Mouse (Mus musculus) CH12.LX (cell line): ENCODE measurements at regions not wholly inside any gene's neighbourhood (a gene's known extent, or its start where the extent isn't known, plus 50 kb on each side); places are given as distances from the start of the nearest gene placed in this dataset.

Source experiments
- DNase-seq: peaks from one replicate; pipeline ENCODE4 v3.0.0-alpha.2; 2013; ENCODE audit errors: extremely low read depth
- H3K27ac ChIP-seq: 2 replicates; pipeline ENCODE4 v1.5.1; 2012; ENCODE audit warnings: low read depth, mild to moderate bottlenecking, control low read depth, moderate library complexity; ENCODE audit not compliant: insufficient read depth
- H3K27me3 ChIP-seq: replicated peaks from 2 replicates; pipeline ENCODE3; 2012; ENCODE audit warnings: inconsistent platforms
- H3K36me3 ChIP-seq, 2 experiments: replicated peaks in 1 of 2; 2 replicates each; pipeline versions ENCODE3 to v1.6.1; 2012; ENCODE audit warnings: inconsistent platforms in 1 of 2, low read length in 1 of 2, mild to moderate bottlenecking in 1 of 2, mixed read lengths in 1 of 2, moderate library complexity in 1 of 2; ENCODE audit not compliant: control insufficient read depth in 1 of 2, insufficient read depth in 1 of 2
- H3K4me1 ChIP-seq, 2 experiments: 2 replicates each; pipeline ENCODE4 v1.6.1; 2012; ENCODE audit warnings: inconsistent platforms in 1 of 2, moderate library complexity in 1 of 2; ENCODE audit not compliant: insufficient read depth in 2 of 2, control insufficient read depth in 1 of 2
- H3K4me2 ChIP-seq: 2 replicates; pipeline ENCODE4 v1.6.1; 2012; ENCODE audit warnings: low read depth, mild to moderate bottlenecking, control low read depth; ENCODE audit not compliant: poor library complexity, insufficient read depth, severe bottlenecking
- H3K4me3 ChIP-seq, 3 experiments: fragments of 150-350 bp in 1 of 3; sonication (generic) in 1 of 3; replicated peaks in 1 of 3; 2 replicates each; pipeline versions ENCODE3 to v1.5.1; 2011 to 2012; ENCODE audit warnings: low read depth in 2 of 3, low read length in 2 of 3, mild to moderate bottlenecking in 2 of 3, moderate library complexity in 2 of 3, control low read depth in 1 of 3, improper control_type of control experiment in 1 of 3, inconsistent platforms in 1 of 3, mixed read lengths in 1 of 3; ENCODE audit not compliant: poor library complexity in 1 of 3
- H3K79me2 ChIP-seq: replicated peaks from 2 replicates; pipeline ENCODE4 v1.6.1; 2012; ENCODE audit warnings: mild to moderate bottlenecking, moderate library complexity; ENCODE audit not compliant: control insufficient read depth, poor library complexity, insufficient read depth, severe bottlenecking; ENCODE audit errors: extremely low read depth
- H3K9ac ChIP-seq: 2 replicates; pipeline ENCODE4 v1.6.1; 2012; ENCODE audit warnings: low read depth, mild to moderate bottlenecking, control low read depth, moderate library complexity; ENCODE audit not compliant: insufficient read depth
- H3K9me3 ChIP-seq: replicated peaks from 2 replicates; pipeline ENCODE3; 2012; ENCODE audit warnings: low read length, inconsistent platforms, mixed read lengths
- BHLHE40 ChIP-seq: IDR thresholded peaks from 2 replicates; pipeline ENCODE4 v1.6.1; 2011; ENCODE audit warnings: mild to moderate bottlenecking, low read depth, low read length, improper control_type of control experiment
- CHD1 ChIP-seq: IDR thresholded peaks from 2 replicates; pipeline ENCODE4 v1.6.1; 2012; ENCODE audit warnings: low read depth, low read length, improper control_type of control experiment, inconsistent platforms
- CHD2 ChIP-seq: IDR thresholded peaks from 2 replicates; pipeline ENCODE4 v1.6.1; 2011; ENCODE audit warnings: low read length, improper control_type of control experiment
- CTCF ChIP-seq, 2 experiments: IDR thresholded peaks in 1 of 2; conservative IDR thresholded peaks in 1 of 2; 2 replicates each; pipeline ENCODE4 v1.5.1; 2011 to 2012; ENCODE audit warnings: low read depth in 2 of 2, low read length in 2 of 2, improper control_type of control experiment in 1 of 2, inconsistent platforms in 1 of 2, mild to moderate bottlenecking in 1 of 2, moderate library complexity in 1 of 2
- E2F4 ChIP-seq: IDR thresholded peaks from 2 replicates; pipeline ENCODE4 v1.6.1; 2011; ENCODE audit warnings: low read depth, low read length, improper control_type of control experiment; ENCODE audit not compliant: insufficient replicate concordance
- ELF1 ChIP-seq: IDR thresholded peaks from 2 replicates; pipeline ENCODE4 v1.6.1; 2014; ENCODE audit warnings: low read depth, mild to moderate bottlenecking, inconsistent platforms, low read length, improper control_type of control experiment
- EP300 ChIP-seq: IDR thresholded peaks from 2 replicates; pipeline ENCODE4 v1.6.1; 2011; ENCODE audit warnings: low read length, improper control_type of control experiment
- ETS1 ChIP-seq: conservative IDR thresholded peaks from 2 replicates; pipeline ENCODE4 v1.6.1; 2012; ENCODE audit warnings: low read depth, mild to moderate bottlenecking, inconsistent platforms, low read length, improper control_type of control experiment, moderate library complexity
- GABPA ChIP-seq: IDR thresholded peaks from 2 replicates; pipeline ENCODE4 v1.6.1; 2012; ENCODE audit warnings: low read depth, low read length, improper control_type of control experiment, inconsistent platforms; ENCODE audit not compliant: insufficient replicate concordance
- HCFC1 ChIP-seq: IDR thresholded peaks from 2 replicates; pipeline ENCODE4 v1.6.1; 2012; ENCODE audit warnings: low read depth, mild to moderate bottlenecking, inconsistent platforms, low read length, improper control_type of control experiment
- IRF4 ChIP-seq: IDR thresholded peaks from 2 replicates; pipeline ENCODE4 v1.6.1; 2014; ENCODE audit warnings: low read depth, mild to moderate bottlenecking, inconsistent platforms, low read length, improper control_type of control experiment
- JUN ChIP-seq: IDR thresholded peaks from 2 replicates; pipeline ENCODE4 v1.6.1; 2011; ENCODE audit warnings: low read depth, mild to moderate bottlenecking, low read length, improper control_type of control experiment, moderate library complexity; ENCODE audit not compliant: insufficient read depth
- JUND ChIP-seq: conservative IDR thresholded peaks from 2 replicates; pipeline ENCODE4 v1.6.1; 2011; ENCODE audit warnings: low read depth, low read length, improper control_type of control experiment
- KAT2A ChIP-seq: IDR thresholded peaks from 2 replicates; pipeline ENCODE4 v1.6.1; 2012; ENCODE audit warnings: low read length, improper control_type of control experiment, inconsistent platforms; ENCODE audit not compliant: insufficient replicate concordance
- MAFK ChIP-seq: IDR thresholded peaks from 2 replicates; pipeline ENCODE4 v1.6.1; 2011; ENCODE audit warnings: low read length, improper control_type of control experiment; ENCODE audit not compliant: insufficient replicate concordance
- MAX ChIP-seq: IDR thresholded peaks from 2 replicates; pipeline ENCODE4 v1.6.1; 2011; ENCODE audit warnings: low read length, improper control_type of control experiment
- MAZ ChIP-seq: IDR thresholded peaks from 2 replicates; pipeline ENCODE4 v1.6.1; 2012; ENCODE audit warnings: low read depth, mild to moderate bottlenecking, inconsistent platforms, low read length, improper control_type of control experiment, moderate library complexity
- MEF2A ChIP-seq: IDR thresholded peaks from 2 replicates; pipeline ENCODE4 v1.6.1; 2014; ENCODE audit warnings: low read depth, mild to moderate bottlenecking, inconsistent platforms, low read length, improper control_type of control experiment, borderline replicate concordance
- MXI1 ChIP-seq: IDR thresholded peaks from 2 replicates; pipeline ENCODE4 v1.6.1; 2011; ENCODE audit warnings: mild to moderate bottlenecking, low read depth, low read length, improper control_type of control experiment
- MYC ChIP-seq: IDR thresholded peaks from 2 replicates; pipeline ENCODE4 v1.6.1; 2011; ENCODE audit warnings: low read depth, mild to moderate bottlenecking, improper control_type of control experiment, low read length
- NELFE ChIP-seq: IDR thresholded peaks from 2 replicates; pipeline ENCODE4 v1.6.1; 2011; ENCODE audit warnings: low read depth, low read length, improper control_type of control experiment
- NRF1 ChIP-seq: IDR thresholded peaks from 2 replicates; pipeline ENCODE4 v1.6.1; 2014; ENCODE audit warnings: low read depth, mild to moderate bottlenecking, inconsistent platforms, low read length, improper control_type of control experiment, moderate library complexity
- PAX5 ChIP-seq: IDR thresholded peaks from 2 replicates; pipeline ENCODE4 v1.6.1; 2012; ENCODE audit warnings: low read length, inconsistent platforms, mixed read lengths
- POLR2A ChIP-seq: IDR thresholded peaks from 2 replicates; pipeline ENCODE4 v1.6.1; 2011; ENCODE audit warnings: low read depth, mild to moderate bottlenecking, improper control_type of control experiment, low read length
- POLR2AphosphoS2 ChIP-seq: IDR thresholded peaks from 2 replicates; pipeline ENCODE4 v1.6.1; 2011; ENCODE audit warnings: low read depth, low read length, improper control_type of control experiment
- RAD21 ChIP-seq: IDR thresholded peaks from 2 replicates; pipeline ENCODE4 v1.6.1; 2011; ENCODE audit warnings: low read depth, mild to moderate bottlenecking, low read length, improper control_type of control experiment, moderate library complexity
- RCOR1 ChIP-seq: conservative IDR thresholded peaks from 2 replicates; pipeline ENCODE4 v1.6.1; 2012; ENCODE audit warnings: low read depth, mild to moderate bottlenecking, inconsistent platforms, low read length, improper control_type of control experiment
- SIN3A ChIP-seq: IDR thresholded peaks from 2 replicates; pipeline ENCODE4 v1.6.1; 2012; ENCODE audit warnings: low read length, improper control_type of control experiment, inconsistent platforms
- SMC3 ChIP-seq: IDR thresholded peaks from 2 replicates; pipeline ENCODE4 v1.6.1; 2011; ENCODE audit warnings: low read depth, low read length, improper control_type of control experiment
- TBP ChIP-seq: conservative IDR thresholded peaks from 2 replicates; pipeline ENCODE4 v1.6.1; 2011; ENCODE audit warnings: low read depth, low read length, improper control_type of control experiment
- TCF12 ChIP-seq: IDR thresholded peaks from 2 replicates; pipeline ENCODE4 v1.6.1; 2014; ENCODE audit warnings: low read depth, mild to moderate bottlenecking, inconsistent platforms, low read length, improper control_type of control experiment
- UBTF ChIP-seq: IDR thresholded peaks from 2 replicates; pipeline ENCODE4 v1.6.1; 2012; ENCODE audit warnings: low read depth, mild to moderate bottlenecking, inconsistent platforms, low read length, improper control_type of control experiment, moderate library complexity
- USF1 ChIP-seq: IDR thresholded peaks from 2 replicates; pipeline ENCODE4 v1.6.1; 2014; ENCODE audit warnings: low read depth, mild to moderate bottlenecking, inconsistent platforms, low read length, improper control_type of control experiment
- USF2 ChIP-seq: conservative IDR thresholded peaks from 2 replicates; pipeline ENCODE4 v1.6.1; 2011; ENCODE audit warnings: low read depth, low read length, improper control_type of control experiment
- ZC3H11A ChIP-seq: IDR thresholded peaks from 2 replicates; pipeline ENCODE4 v1.6.1; 2012; ENCODE audit warnings: low read depth, mild to moderate bottlenecking, inconsistent platforms, low read length, improper control_type of control experiment
- ZKSCAN1 ChIP-seq: IDR thresholded peaks from 2 replicates; pipeline ENCODE4 v1.6.1; 2012; ENCODE audit warnings: low read depth, inconsistent platforms, low read length, improper control_type of control experiment, borderline replicate concordance
- ZMIZ1 ChIP-seq: IDR thresholded peaks from 2 replicates; pipeline ENCODE4 v1.6.1; 2012; ENCODE audit warnings: low read depth, mild to moderate bottlenecking, inconsistent platforms, low read length, improper control_type of control experiment
- ZNF384 ChIP-seq: IDR thresholded peaks from 2 replicates; pipeline ENCODE4 v1.6.1; 2012; ENCODE audit warnings: low read depth, low read length, improper control_type of control experiment, inconsistent platforms
- dilution Hi-C: fragments of 300-500 bp; cut with MboI; formaldehyde crosslinking; loops from 2 replicates; pipeline ENCODE4 v1.14.3; 2020; ENCODE audit warnings: low sequenced_read_pairs; ENCODE audit not compliant: extremely low pct_unique_long_range_greater_than_20kb, extremely low pct_ligation_motif_present
- in situ Hi-C: fragments of 300-500 bp; cut with MboI; formaldehyde crosslinking; loops from 3 replicates; pipeline ENCODE4 v1.14.3; 2019; ENCODE audit warnings: low sequenced_read_pairs, low pct_ligation_motif_present, low pct_unique_long_range_greater_than_20kb, mixed read lengths

GRCm38 (mm10) chr11:45752791-45753190 is 99.1 kb upstream of the Clint1 start:
- dilution Hi-C loops: no loop called here
- no peak for TF ChIP-seq KAT2A
- TF ChIP-seq ZMIZ1: no peak
- TF ChIP-seq HCFC1: no peak; the same call in 1 of the 2 replicates
- TF ChIP-seq RCOR1: no peak
- no peak for TF ChIP-seq USF1
- no peak for TF ChIP-seq USF2
- TF ChIP-seq CTCF (conservative IDR thresholded peaks at IDR 0.05 in 1 of 2, IDR thresholded peaks at IDR 0.05 in 1 of 2; ENCODE audit: low read depth in 2 of 2, low read length in 2 of 2): no peak
- peak; percentile 35; the same call in 1 of the 2 replicates for TF ChIP-seq POLR2A
- TF ChIP-seq ZNF384: no peak
- no peak for TF ChIP-seq ELF1
- no peak for TF ChIP-seq ZKSCAN1
- TF ChIP-seq PAX5: no peak
- TF ChIP-seq CHD1: no peak
- no peak for TF ChIP-seq UBTF
- TF ChIP-seq MAFK: no peak
- no peak for TF ChIP-seq NELFE
- no peak for TF ChIP-seq NRF1
- TF ChIP-seq TBP: peak; percentile 76; the same call in 1 of the 2 replicates
- TF ChIP-seq IRF4: 0 out of 2 replicates have a peak, but pooled peaks have one; percentile 43
- no peak for TF ChIP-seq RAD21
- TF ChIP-seq MAX: no peak
- TF ChIP-seq JUND: peak; percentile 98
- 0 out of 2 replicates have a peak, but pooled peaks have one; percentile 41 for TF ChIP-seq ETS1
- TF ChIP-seq MYC: 0 out of 2 replicates have a peak, but pooled peaks have one; percentile 9
- no peak for TF ChIP-seq ZC3H11A
- TF ChIP-seq TCF12: peak; percentile 4; the same call in 1 of the 2 replicates
- TF ChIP-seq MAZ: no peak
- TF ChIP-seq SMC3: no peak
- no peak for TF ChIP-seq MXI1
- no peak for TF ChIP-seq CHD2
- no peak for TF ChIP-seq POLR2AphosphoS2
- TF ChIP-seq SIN3A: no peak
- TF ChIP-seq E2F4: no peak
- TF ChIP-seq MEF2A: peak; percentile 98
- peak; percentile 79 for TF ChIP-seq EP300
- TF ChIP-seq JUN: peak; percentile 100
- TF ChIP-seq GABPA: no peak
- no peak for TF ChIP-seq BHLHE40
- Histone ChIP-seq H3K9ac (peak overlapping the region; percentile 22; the same call in 1 of the 2 replicates), H3K36me3 (no peaks in the 10 kb centered on the region), H3K79me2 (no peaks in the 10 kb centered on the region), H3K4me2 (peak overlapping the region; percentile 47; the same call in 1 of the 2 replicates), H3K4me1 (peaks cover 3 to 22% of the 10 kb centered on the region in 2 experiments; a peak in 3 of 4 replicates), H3K4me3 (no peak overlapping the region), H3K27ac (no peak overlapping the region), H3K27me3 (no peaks in the 10 kb centered on the region), H3K9me3 (no peaks in the 10 kb centered on the region)
- DNase-seq: peak; percentile 55
- in situ Hi-C loops: no loop called here
